Mouse (Mus musculus): ENCODE results near the gene Gm28557.
"Not testable (repeated sequence)": the region's sequence is repeated elsewhere in the genome, so short reads cannot be mapped to it uniquely, and the experiment has no call there.

Gm28557 gene

DNA sequence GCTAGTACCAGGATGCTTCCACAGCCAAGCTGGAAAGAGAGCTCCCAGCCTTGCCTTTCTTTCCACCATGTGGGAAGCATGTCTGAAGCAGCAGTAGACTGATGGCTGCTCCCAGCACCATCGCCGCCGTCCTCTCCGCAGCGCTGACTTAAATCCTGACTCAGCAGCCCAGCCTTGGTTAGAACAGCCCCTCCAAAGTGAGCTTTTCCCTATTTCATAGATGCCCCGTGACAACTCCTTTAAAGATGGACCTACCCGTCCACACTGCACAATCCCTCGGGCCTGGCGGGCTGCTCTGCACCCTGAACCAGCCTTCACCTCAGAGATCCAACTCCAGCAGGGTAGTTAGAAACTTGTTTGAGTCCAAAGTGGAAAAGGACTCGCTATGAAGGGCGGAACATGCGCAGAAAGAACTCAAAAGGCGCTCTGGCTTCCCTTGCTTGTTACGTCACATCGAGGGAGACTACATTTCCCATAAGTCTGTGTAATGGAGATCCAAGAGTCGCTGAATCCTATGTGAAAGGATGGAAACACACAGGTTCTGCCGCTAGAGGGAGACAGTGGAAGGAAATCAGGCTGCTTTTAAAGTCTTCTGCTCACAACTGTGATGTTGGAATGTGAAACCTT lies at the start of gene Gm28557:
Gene Gm28557 (minus strand): TSS at position 411 of the 627 bp plus-strand sequence.
- peak; percentile 89 to 90 for DNase-seq (ENCODE audit: low spot score in 2 of 2)

GRCm38 (mm10) chr13:67128038-67128721 lies 19.8 kb upstream of the Gm28557 start:
- DNase-seq (ENCODE audit: low spot score in 2 of 2) = peak; percentile 68 to 74

GRCm38 (mm10) chr13:67127507-67127906 lies 19.1 kb upstream of the Gm28557 start:
- DNase-seq (ENCODE audit: low spot score in 2 of 2) = not testable (repeated sequence)

DNA sequence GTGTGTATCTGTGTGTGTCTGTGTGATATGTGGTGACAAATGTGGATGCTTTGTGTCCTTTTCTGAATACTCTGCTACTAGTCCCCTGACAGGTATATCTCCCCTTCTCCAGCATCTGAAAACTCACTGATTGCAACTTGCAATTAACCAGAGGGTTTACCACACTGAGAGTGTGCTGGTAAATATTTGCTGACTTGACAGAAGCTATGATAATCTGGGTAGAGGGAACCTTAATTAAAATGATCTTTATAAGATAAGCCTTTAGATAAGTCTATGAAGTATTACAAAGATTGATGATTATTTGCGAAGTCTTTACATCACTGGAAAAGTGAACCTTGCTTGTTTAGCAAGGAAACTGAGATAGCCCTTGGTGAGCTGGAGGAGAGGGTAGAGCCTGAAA lies 16.1 kb upstream of the Gm28557 start:
- DNase-seq (ENCODE audit: low spot score in 2 of 2) = no peak

GRCm38 (mm10) chr13:67121360-67121759 lies 13.0 kb upstream of the Gm28557 start, which contains the start of gene Zfp759:
Zfp759 (plus strand) TSS chr13:67121660.
- DNase-seq (ENCODE audit: low spot score in 2 of 2) = not testable (repeated sequence)

GRCm38 (mm10) chr13:67116163-67116562 lies 7.8 kb upstream of the Gm28557 start, which contains the start of gene Rslcan18:
Rslcan18 (minus strand) TSS chr13:67116263.
- not testable (repeated sequence) for DNase-seq (ENCODE audit: low spot score in 2 of 2)

- DNase-seq (ENCODE audit: low spot score in 2 of 2) = no peak
Measured at GRCm38 (mm10) chr13:67113287-67113686, 4.9 kb upstream of the Gm28557 start.

DNA sequence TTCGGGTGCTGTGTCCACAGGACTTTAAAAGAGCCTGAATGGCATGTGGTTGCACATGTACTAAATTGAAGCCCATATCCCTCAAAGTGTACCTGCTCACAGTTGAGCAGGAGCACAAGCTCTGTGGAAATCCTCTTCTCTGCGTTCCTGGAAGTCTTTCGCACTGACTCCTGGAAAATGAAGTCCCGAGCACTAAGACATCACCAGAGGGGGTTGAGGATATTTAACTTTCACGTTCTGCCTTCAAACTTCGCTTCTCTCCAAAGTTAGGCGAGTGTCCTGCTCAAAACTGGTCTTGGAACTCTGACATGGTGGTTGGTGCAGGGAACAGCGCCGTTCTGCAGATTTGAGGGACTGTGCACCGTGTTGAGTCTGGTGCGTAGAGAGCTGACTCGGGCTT lies 3.7 kb upstream of the Gm28557 start:
- no peak for DNase-seq (ENCODE audit: low spot score in 2 of 2)

DNA sequence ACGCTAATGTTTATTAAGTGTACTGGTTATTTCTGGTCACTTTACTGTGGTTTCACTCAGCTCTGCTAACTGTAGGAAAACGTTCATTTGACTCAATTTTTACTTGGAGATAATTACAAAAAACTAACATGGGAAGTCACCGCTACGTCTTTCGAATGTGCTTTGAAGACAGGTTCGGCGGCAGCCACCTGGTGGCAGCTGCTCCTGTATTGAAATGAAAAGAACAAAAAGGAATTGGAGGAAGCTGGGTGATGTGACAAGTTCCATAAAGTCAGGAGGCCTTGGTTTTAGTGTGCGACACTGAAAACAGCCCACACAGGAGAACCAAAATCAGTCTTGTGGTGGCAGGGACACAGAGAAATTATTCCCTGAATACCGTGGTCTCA lies 410 bp upstream of the Gm28557 start:
- DNase-seq (ENCODE audit: low spot score in 2 of 2) = no peak

- no peak for DNase-seq (ENCODE audit: low spot score in 2 of 2)
Measured at GRCm38 (mm10) chr13:67107681-67108080, 723 bp downstream of the Gm28557 start.

GRCm38 (mm10) chr13:67097876-67098275 lies 10.5 kb downstream of the Gm28557 start, which contains the start of gene Zfp708:
Zfp708 (minus strand) TSS chr13:67097976.
- DNase-seq (ENCODE audit: low spot score in 2 of 2) = no peak

- no peak for DNase-seq (ENCODE audit: low spot score in 2 of 2)
Measured at GRCm38 (mm10) chr13:67090154-67090553, 18.2 kb downstream of the Gm28557 start.

- DNase-seq (ENCODE audit: low spot score in 2 of 2) = peak in 1 of 2 experiments; percentile 2
Measured at GRCm38 (mm10) chr13:67081946-67082345, 26.5 kb downstream of the Gm28557 start.

DNA sequence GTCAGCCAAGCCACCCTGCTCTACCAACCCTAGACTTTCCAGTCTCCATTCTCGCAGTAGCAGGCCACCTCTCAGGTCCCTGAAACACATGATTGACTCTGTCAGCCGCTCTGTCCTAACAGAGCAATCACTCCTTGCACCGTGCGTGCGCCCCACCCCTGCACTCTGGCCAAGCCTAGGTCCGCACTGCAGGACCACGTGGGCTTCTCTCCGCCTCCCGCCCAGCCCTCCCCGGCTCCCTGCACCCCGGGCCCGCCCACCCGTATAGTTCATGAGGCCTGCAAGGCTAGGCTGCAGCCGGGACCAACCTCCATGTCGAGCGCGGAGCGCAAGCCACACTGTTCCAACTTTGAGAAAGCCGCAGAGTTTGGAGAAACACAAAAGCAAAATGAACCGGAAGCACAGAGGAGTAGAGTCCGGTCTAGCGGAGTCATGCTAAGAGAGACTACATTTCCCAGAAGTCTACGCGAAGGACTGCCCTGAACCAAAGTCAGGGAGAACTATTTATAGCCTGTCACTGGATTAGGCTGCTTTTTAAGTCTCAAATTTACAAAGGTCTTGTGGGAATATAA lies 27.2 kb downstream of the Gm28557 start:
- DNase-seq (ENCODE audit: low spot score in 2 of 2) = peak; percentile 42 to 46

- no peak for DNase-seq (ENCODE audit: low spot score in 2 of 2)
Measured at GRCm38 (mm10) chr13:67077244-67077643, 31.2 kb downstream of the Gm28557 start.

DNA sequence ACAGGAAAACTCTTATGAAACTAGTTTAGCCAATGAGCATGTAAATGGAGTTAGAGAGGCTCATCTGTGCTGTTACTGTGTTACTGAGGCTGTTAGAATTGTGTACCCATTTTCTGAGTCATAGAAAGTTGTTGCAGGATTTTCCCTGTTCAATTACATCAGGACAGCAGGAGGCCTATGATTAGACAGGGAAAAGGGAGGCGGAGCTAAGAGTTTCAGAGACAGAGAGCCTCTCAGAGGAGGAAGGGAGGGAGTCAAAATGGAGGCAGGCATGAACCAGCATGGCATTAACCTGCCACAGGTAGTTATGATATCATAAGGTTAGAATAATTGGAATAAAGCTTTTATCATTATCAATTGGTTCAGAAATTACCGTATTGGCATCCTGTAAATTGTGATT lies 35.6 kb downstream of the Gm28557 start:
- no peak for DNase-seq (ENCODE audit: low spot score in 2 of 2)

DNA sequence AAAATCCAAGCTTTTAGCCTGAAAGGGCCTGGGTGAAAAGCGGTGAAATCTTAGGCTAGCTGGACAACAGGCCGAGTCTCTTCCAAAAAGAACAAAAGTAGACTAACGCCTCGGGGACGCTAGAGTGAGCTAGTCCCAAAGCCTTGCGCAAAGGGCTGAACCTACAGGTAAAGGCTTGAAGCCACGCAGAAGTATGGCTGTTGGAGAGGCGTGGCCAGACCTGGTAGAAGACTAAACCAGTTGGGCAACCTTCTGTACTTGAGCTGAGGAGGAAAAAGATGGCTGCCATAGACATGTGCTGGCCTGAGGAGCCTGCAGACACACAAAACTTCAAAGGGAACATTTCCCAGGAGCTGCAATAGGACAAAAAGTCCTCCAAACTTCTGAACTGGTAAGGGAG lies 43.0 kb downstream of the Gm28557 start:
- no peak for DNase-seq (ENCODE audit: low spot score in 2 of 2)

GRCm38 (mm10) chr13:67062427-67062826 lies 46.0 kb downstream of the Gm28557 start:
- no peak for DNase-seq (ENCODE audit: low spot score in 2 of 2)

- peak; percentile 72 to 78 for DNase-seq (ENCODE audit: low spot score in 2 of 2)
Measured at GRCm38 (mm10) chr13:67060786-67061358, 47.5 kb downstream of the Gm28557 start, which contains the start of gene Zfp712. Zfp712 (minus strand) TSS chr13:67061170.

- peak in 1 of 2 experiments; percentile 2 for DNase-seq (ENCODE audit: low spot score in 2 of 2)
Measured at GRCm38 (mm10) chr13:67060161-67060785, 48.1 kb downstream of the Gm28557 start.
